ENCODE assay signal across 11 mouse cellular contexts in the genomic region with DNA sequence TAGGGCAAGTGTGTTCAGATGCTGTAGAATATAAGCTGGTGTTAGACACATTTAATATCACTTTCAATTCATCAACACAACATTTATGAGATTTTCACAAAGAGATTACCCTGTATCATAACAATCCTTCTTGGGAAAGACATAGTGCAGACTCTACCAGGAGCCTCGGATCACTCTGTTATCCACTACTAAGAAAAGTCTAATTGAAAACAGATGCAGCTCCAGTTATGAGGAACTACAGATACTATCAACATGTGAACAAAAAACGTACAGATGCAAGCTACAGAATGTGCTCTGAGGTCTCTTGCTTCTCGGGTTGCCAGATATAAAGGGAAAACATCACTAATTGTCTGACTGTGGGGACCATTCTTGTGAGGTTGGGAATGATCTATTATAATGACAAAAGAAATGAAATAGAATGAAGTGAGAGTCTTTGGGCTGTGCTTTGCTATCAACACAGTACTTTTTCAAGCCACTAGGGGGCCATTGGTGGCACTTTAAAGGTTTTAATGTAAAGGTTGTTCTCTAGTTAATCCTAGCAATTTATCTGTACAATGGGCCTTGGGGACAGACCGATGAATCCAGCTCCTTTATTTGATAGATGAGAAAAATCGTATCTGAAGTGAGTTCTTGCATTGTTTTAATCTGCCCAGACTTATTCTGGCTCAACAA.
DNase-seq lines count a peak whose midpoint lies in the region; ATAC-seq lines count a peak whose summit lies in the region.
"Had no signal": no experiment of that assay in that cellular context is flagged by ENCODE, and none has a peak within 500 bp of the region (broad histone marks: within the 10 kb centered on the region; RNA-seq: fewer than 3 reads in every experiment).

No protein-coding gene starts in this region.

- WGBS in limb, embryonic 11.5 days = 56% methylated on average over 5 of the region's 5 CpGs
- 48% methylated on average over 5 of the region's 5 CpGs for WGBS in limb, embryonic 10.5 days

- ATAC-seq in limb, embryonic 11.5 days (ENCODE audit: insufficient number of reproducible peaks, low FRiP score, low TSS enrichment, low read depth) = peak; percentile 17; the same call in 1 of the 2 replicates
- ATAC-seq: forebrain, embryonic 16.5 days; midbrain, embryonic 15.5 days had no signal

- H3K4me2 ChIP-seq in limb, embryonic 11.5 days (ENCODE audit: low read depth, severe bottlenecking) = no peak overlapping the region
- H3K4me2 ChIP-seq: midbrain, embryonic 15.5 days had no signal

- H3K27ac ChIP-seq in limb, embryonic 11.5 days (replicated peaks; ENCODE audit: low read depth, low read length) = no peak overlapping the region
- no peak overlapping the region for H3K27ac ChIP-seq in limb, embryonic 10.5 days
- H3K27ac ChIP-seq: midbrain, embryonic 15.5 days had no signal

- H3K9me3 ChIP-seq in limb, embryonic 11.5 days (ENCODE audit: control insufficient read depth, low read length) = no peaks in the 10 kb centered on the region
- H3K9me3 ChIP-seq in limb, embryonic 10.5 days (replicated peaks) = no peaks in the 10 kb centered on the region
- H3K9me3 ChIP-seq: midbrain, embryonic 15.5 days had no signal

- H3K9ac ChIP-seq in limb, embryonic 11.5 days (ENCODE audit: low read length) = no peak overlapping the region
- H3K9ac ChIP-seq: midbrain, embryonic 15.5 days had no signal

- DNase-seq in cerebellum, adult 9-10 months = peak; percentile 3
- no peak for DNase-seq in cerebellum, postnatal 25 days
- DNase-seq in limb, embryonic 11.5 days (ENCODE audit: low spot score) = no peak
- DNase-seq in limb, embryonic 10.5 days (ENCODE audit: low spot score) = no peak
- peak; percentile 22 for DNase-seq in R1 (ENCODE audit: low read depth, low spot score)
- DNase-seq in induced T-regulatory cell, adult 2 months (ENCODE audit: low read depth) = peak; percentile 22
- DNase-seq in spleen, adult 18-20 months = no peak
- DNase-seq in cerebellum, postnatal 14 days = no peak
- DNase-seq: B cell, adult 2 months had no signal

- H3K4me3 ChIP-seq in limb, embryonic 11.5 days (ENCODE audit: low read depth, low read length) = no peak overlapping the region
- H3K4me3 ChIP-seq in limb, embryonic 10.5 days = no peak overlapping the region
- H3K4me3 ChIP-seq: midbrain, embryonic 15.5 days had no signal

- H3K4me1 ChIP-seq in limb, embryonic 11.5 days (ENCODE audit: control insufficient read depth, insufficient read depth, low read length) = no peaks in the 10 kb centered on the region
- H3K4me1 ChIP-seq in limb, embryonic 10.5 days = peaks cover 6% of the 10 kb centered on the region
- H3K4me1 ChIP-seq: midbrain, embryonic 15.5 days had no signal

- H3K27me3 ChIP-seq in limb, embryonic 11.5 days (ENCODE audit: control insufficient read depth, insufficient read depth, low read length) = no peaks in the 10 kb centered on the region
- H3K27me3 ChIP-seq in limb, embryonic 10.5 days (ENCODE audit: low read depth, poor library complexity, severe bottlenecking) = peaks cover 3% of the 10 kb centered on the region; the same call in 1 of the 2 replicates
- H3K27me3 ChIP-seq: midbrain, embryonic 15.5 days had no signal

- H3K36me3 ChIP-seq in limb, embryonic 11.5 days (ENCODE audit: control insufficient read depth, insufficient read depth, low read length) = no peaks in the 10 kb centered on the region
- H3K36me3 ChIP-seq in limb, embryonic 10.5 days = no peaks in the 10 kb centered on the region
- H3K36me3 ChIP-seq: midbrain, embryonic 15.5 days had no signal

Comparison
In these comparisons a context has a peak if more than half of its experiments do, and no peak if none do; other contexts are left out.
1. DNase-seq: peak in cerebellum, adult 9-10 months (single experiment), R1 (single experiment) and induced T-regulatory cell, adult 2 months (single experiment); none in cerebellum, postnatal 25 days (0 of 2), limb, embryonic 11.5 days (single experiment), limb, embryonic 10.5 days (single experiment), spleen, adult 18-20 months (0 of 2) and cerebellum, postnatal 14 days (0 of 2).